16 mouse cellular contexts compared by ENCODE assay signal in genomic region chr4:39310131-39310530, GRCm38 (mm10).
DNase-seq lines count a peak whose midpoint lies in the region; ATAC-seq and TF ChIP-seq lines count a peak whose summit lies in the region.
"Had no signal": no experiment of that assay in that cellular context is flagged by ENCODE, and none has a peak within 500 bp of the region (broad histone marks: within the 10 kb centered on the region; RNA-seq: fewer than 3 reads in every experiment).

No protein-coding gene starts in this region.

- 0 out of 2 replicates have a peak, but pooled peaks have one; percentile 44 for ATAC-seq in midbrain, embryonic 12.5 days (ENCODE audit: low FRiP score, low read depth)
- ATAC-seq in midbrain, embryonic 11.5 days (ENCODE audit: low FRiP score) = no peak
- ATAC-seq: forebrain, embryonic 15.5 days had no signal

- in situ Hi-C loops in ES-E14 (cut with MboI; ENCODE audit: low sequenced_read_pairs in 2 of 2, unreplicated experiment in 2 of 2) = no loop called here

- no peaks in the 10 kb centered on the region for H3K36me3 ChIP-seq in heart, adult 2 months (ENCODE audit: control insufficient read depth, insufficient read depth, low read length)
- no peaks in the 10 kb centered on the region for H3K36me3 ChIP-seq in midbrain, embryonic 12.5 days
- H3K36me3 ChIP-seq in midbrain, embryonic 11.5 days (ENCODE audit: control insufficient read depth, insufficient read depth, low read length) = no peaks in the 10 kb centered on the region
- no peaks in the 10 kb centered on the region for H3K36me3 ChIP-seq in ES-E14 (ENCODE audit: control insufficient read depth, insufficient read depth, low read length, poor library complexity, severe bottlenecking)
- H3K36me3 ChIP-seq: forebrain, embryonic 15.5 days had no signal

- 49% methylated on average over 2 of the region's 2 CpGs for WGBS in heart, adult 2 months
- WGBS in midbrain, embryonic 12.5 days = 43% methylated on average over 2 of the region's 2 CpGs
- WGBS in midbrain, embryonic 11.5 days = 48% methylated on average over 2 of the region's 2 CpGs
- WGBS in cerebellum, adult 2 months = 50% methylated on average over 2 of the region's 2 CpGs

- 0 out of 2 replicates have a peak, but pooled peaks have one; percentile 11 for TF ChIP-seq CTCF in heart, adult 2 months (IDR thresholded peaks at IDR 0.05)
- 0 out of 2 replicates have a peak, but pooled peaks have one; percentile 9 for TF ChIP-seq CTCF in cortical plate, adult 2 months (IDR thresholded peaks at IDR 0.05; ENCODE audit: extremely low read depth, insufficient read depth, low read length)
- no peak for TF ChIP-seq CTCF in cerebellum, adult 2 months (IDR thresholded peaks at IDR 0.05; ENCODE audit: borderline replicate concordance, insufficient read depth, low read depth, low read length)

- no peaks in the 10 kb centered on the region for H3K9me3 ChIP-seq in midbrain, embryonic 12.5 days
- H3K9me3 ChIP-seq in midbrain, embryonic 11.5 days (ENCODE audit: control insufficient read depth, low read length) = no peaks in the 10 kb centered on the region
- no peaks in the 10 kb centered on the region for H3K9me3 ChIP-seq in ES-E14 (ENCODE audit: control insufficient read depth, insufficient read depth, low read depth, low read length)
- H3K9me3 ChIP-seq: forebrain, embryonic 15.5 days; megakaryocyte, embryonic 14.5 days had no signal

- TF ChIP-seq EP300 in heart, adult 2 months (IDR thresholded peaks at IDR 0.05; ENCODE audit: insufficient read depth, low read depth, low read length) = no peak

- no peaks in the 10 kb centered on the region for H3K27me3 ChIP-seq in heart, adult 2 months (ENCODE audit: control insufficient read depth, insufficient read depth, low read length)
- H3K27me3 ChIP-seq in midbrain, embryonic 12.5 days = no peaks in the 10 kb centered on the region
- no peaks in the 10 kb centered on the region for H3K27me3 ChIP-seq in midbrain, embryonic 11.5 days (ENCODE audit: control insufficient read depth, insufficient read depth, low read length)
- H3K27me3 ChIP-seq in cerebellum, adult 2 months (ENCODE audit: control insufficient read depth, insufficient read depth, low read length) = no peaks in the 10 kb centered on the region
- H3K27me3 ChIP-seq: forebrain, embryonic 15.5 days; megakaryocyte, embryonic 14.5 days had no signal

- no peaks in the 10 kb centered on the region for H3K79me2 ChIP-seq in heart, adult 2 months (replicated peaks; ENCODE audit: control insufficient read depth, insufficient read depth, low read length)

- no peak for TF ChIP-seq POLR2A in heart, adult 2 months (IDR thresholded peaks at IDR 0.05; ENCODE audit: insufficient read depth, low read depth, low read length)
- TF ChIP-seq POLR2A in cortical plate, adult 2 months (IDR thresholded peaks at IDR 0.05; ENCODE audit: extremely low read depth, insufficient read depth, low read length) = no peak
- TF ChIP-seq POLR2A in cerebellum, adult 2 months (IDR thresholded peaks at IDR 0.05; ENCODE audit: borderline replicate concordance, insufficient read depth, low read length) = no peak

- DNase-seq in heart, adult 2 months = no peak
- DNase-seq in heart, postnatal 4 days = no peak
- no peak for DNase-seq in midbrain, embryonic 11.5 days (ENCODE audit: low spot score, missing footprints)
- peak; percentile 1 for DNase-seq in ES-E14 (ENCODE audit: low read depth, low spot score)
- no peak for DNase-seq in gastrocnemius, postnatal 10 days
- DNase-seq in cerebellum, adult 2 months = no peak
- DNase-seq: adrenal gland, adult 2 months; gastrocnemius, postnatal 25 days; lung, adult 2 months; right cerebral cortex, postnatal 4 days; thymus, postnatal 14 days had no signal

- H3K4me2 ChIP-seq in midbrain, embryonic 12.5 days (replicated peaks) = no peak overlapping the region
- no peak overlapping the region for H3K4me2 ChIP-seq in midbrain, embryonic 11.5 days
- H3K4me2 ChIP-seq: forebrain, embryonic 15.5 days had no signal

- H3K27ac ChIP-seq in heart, adult 2 months = no peak overlapping the region
- H3K27ac ChIP-seq in midbrain, embryonic 12.5 days (replicated peaks) = no peak overlapping the region
- no peak overlapping the region for H3K27ac ChIP-seq in midbrain, embryonic 11.5 days (ENCODE audit: low read depth, low read length)
- H3K27ac ChIP-seq in ES-E14 (ENCODE audit: insufficient read depth, low read depth, low read length, poor library complexity, severe bottlenecking) = no peak overlapping the region
- no peak overlapping the region for H3K27ac ChIP-seq in cortical plate, adult 2 months (ENCODE audit: insufficient read depth, low read length)
- H3K27ac ChIP-seq in cerebellum, adult 2 months (ENCODE audit: insufficient read depth, low read length) = no peak overlapping the region
- H3K27ac ChIP-seq: forebrain, embryonic 15.5 days had no signal

- H3K4me1 ChIP-seq in heart, adult 2 months (ENCODE audit: control insufficient read depth, insufficient read depth, low read length) = no peaks in the 10 kb centered on the region
- no peaks in the 10 kb centered on the region for H3K4me1 ChIP-seq in midbrain, embryonic 12.5 days
- H3K4me1 ChIP-seq in midbrain, embryonic 11.5 days (ENCODE audit: control insufficient read depth, insufficient read depth, low read length) = no peaks in the 10 kb centered on the region
- H3K4me1 ChIP-seq in ES-E14 (ENCODE audit: control insufficient read depth in 2 of 2, insufficient read depth in 2 of 2, low read length in 2 of 2, poor library complexity in 1 of 2) = no peaks in the 10 kb centered on the region
- H3K4me1 ChIP-seq in cortical plate, adult 2 months (ENCODE audit: control insufficient read depth, insufficient read depth, low read length) = no peaks in the 10 kb centered on the region
- H3K4me1 ChIP-seq in cerebellum, adult 2 months (ENCODE audit: control insufficient read depth, insufficient read depth, low read length) = no peaks in the 10 kb centered on the region
- H3K4me1 ChIP-seq: forebrain, embryonic 15.5 days; megakaryocyte, embryonic 14.5 days had no signal

- intact Hi-C loops in heart, adult 2 months (cut with DNase I) = no loop called here

- H3K9ac ChIP-seq in heart, adult 2 months (ENCODE audit: low read depth, low read length) = no peak overlapping the region
- H3K9ac ChIP-seq in midbrain, embryonic 12.5 days (replicated peaks) = no peak overlapping the region
- no peak overlapping the region for H3K9ac ChIP-seq in midbrain, embryonic 11.5 days (ENCODE audit: low read length)
- no peak overlapping the region for H3K9ac ChIP-seq in ES-E14 (ENCODE audit: insufficient read depth, low read depth, low read length, poor library complexity, severe bottlenecking)
- H3K9ac ChIP-seq: forebrain, embryonic 15.5 days had no signal

- no peak overlapping the region for H3K4me3 ChIP-seq in heart, adult 2 months
- H3K4me3 ChIP-seq in midbrain, embryonic 12.5 days = no peak overlapping the region
- H3K4me3 ChIP-seq in midbrain, embryonic 11.5 days (ENCODE audit: low read depth, low read length) = no peak overlapping the region
- H3K4me3 ChIP-seq in ES-E14 (ENCODE audit: insufficient read depth in 1 of 2, low read depth in 1 of 2, low read length in 2 of 2, poor library complexity in 1 of 2, severe bottlenecking in 1 of 2) = no peak overlapping the region
- H3K4me3 ChIP-seq in cortical plate, adult 2 months (ENCODE audit: insufficient read depth, low read length) = no peak overlapping the region
- H3K4me3 ChIP-seq in cerebellum, adult 2 months (replicated peaks; ENCODE audit: insufficient read depth, low read depth, low read length) = no peak overlapping the region
- H3K4me3 ChIP-seq: erythroblast, embryonic 14.5 days; forebrain, embryonic 15.5 days; megakaryocyte, embryonic 14.5 days had no signal

TF ChIP-seq in ES-E14, 5 proteins besides CTCF, POLR2A, EP300 and RAD21:
- TF ChIP-seq ZC3H11A (IDR thresholded peaks at IDR 0.05; ENCODE audit: borderline replicate concordance, low read depth, low read length) = no peak
- no peak for TF ChIP-seq HCFC1 (IDR thresholded peaks at IDR 0.05; ENCODE audit: borderline replicate concordance, insufficient read depth, low read length)
- no peak for TF ChIP-seq ZNF384 (IDR thresholded peaks at IDR 0.05; ENCODE audit: low read depth, low read length)
- peak; percentile 91 for TF ChIP-seq MAFK (IDR thresholded peaks at IDR 0.05; ENCODE audit: insufficient read depth, low read depth, low read length)
